Mouse (Mus musculus) E14TG2a.4 (cell line): Measurements from ENCODE around the gene Gm49342.
"Not testable (repeated sequence)": the region's sequence is repeated elsewhere in the genome, so short reads cannot be mapped to it uniquely, and the experiment has no call there.

Experiments used
- H3K27me3 ChIP-seq: 2 replicates; pipeline ENCODE4 v1.6.1; 2014; ENCODE audit warnings: low read length, control low read depth; ENCODE audit not compliant: insufficient read depth
- H3K36me3 ChIP-seq: 2 replicates; pipeline ENCODE4 v1.6.1; 2014; ENCODE audit warnings: low read length, control low read depth; ENCODE audit not compliant: insufficient read depth
- H3K4me1 ChIP-seq: replicated peaks from 2 replicates; pipeline ENCODE4 v1.6.1; 2014; ENCODE audit warnings: low read depth, low read length, control low read depth
- H3K4me3 ChIP-seq: replicated peaks from 2 replicates; pipeline ENCODE4 v1.5.1; 2014; ENCODE audit warnings: mild to moderate bottlenecking, low read length
- H3K9me3 ChIP-seq: 2 replicates; pipeline ENCODE4 v1.6.1; 2014; ENCODE audit warnings: low read length, control low read depth
- CTCF ChIP-seq: conservative IDR thresholded peaks from 2 replicates; pipeline ENCODE4 v1.5.1; 2014; ENCODE audit warnings: low read length
- NANOG ChIP-seq: IDR thresholded peaks from 2 replicates; pipeline ENCODE4 v1.6.1; 2014; ENCODE audit warnings: borderline replicate concordance, low read length, mixed read lengths
- POU5F1 ChIP-seq: IDR thresholded peaks from 2 replicates; pipeline ENCODE4 v1.6.1; 2014; ENCODE audit warnings: low read length, borderline replicate concordance

Gene Gm49342

DNA sequence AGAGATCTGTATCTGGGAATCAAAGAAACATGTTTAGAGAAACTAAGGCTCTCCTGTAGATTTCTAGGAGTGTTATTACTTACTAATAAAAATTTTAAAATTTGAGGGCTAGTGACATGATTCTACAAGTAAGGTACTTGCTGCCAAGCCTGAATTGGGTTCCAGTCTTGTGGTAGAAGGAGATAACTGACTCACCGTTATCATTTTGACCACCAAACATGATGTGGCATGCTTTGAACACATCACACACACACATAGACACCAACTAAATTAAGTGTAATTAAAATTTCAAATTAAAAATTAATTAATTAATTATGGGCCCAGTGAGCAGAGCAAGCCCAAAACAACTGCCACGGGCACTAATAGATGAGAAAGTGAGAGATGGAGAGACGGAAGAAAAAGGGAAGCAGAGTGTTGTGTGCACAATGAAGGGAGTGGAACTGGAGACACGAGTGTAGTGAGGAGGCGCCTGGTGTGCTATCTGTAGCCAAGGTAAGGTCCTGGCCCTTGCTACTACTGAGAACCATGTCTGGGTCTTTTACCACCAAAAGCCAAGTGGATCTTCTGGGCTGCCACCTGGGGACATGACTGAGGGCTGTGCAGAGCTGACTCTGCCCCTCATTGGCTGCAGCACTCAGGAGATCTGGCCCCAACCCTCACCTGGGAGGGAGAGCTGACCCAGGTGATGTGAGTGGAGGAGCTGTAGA is 14.1 kb downstream of the Gm49342 start:
- not testable (repeated sequence) for H3K27me3 ChIP-seq, H3K4me1 ChIP-seq, H3K36me3 ChIP-seq, H3K4me3 ChIP-seq
- H3K9me3 ChIP-seq = peaks cover 12% of the 10 kb centered on the region

DNA sequence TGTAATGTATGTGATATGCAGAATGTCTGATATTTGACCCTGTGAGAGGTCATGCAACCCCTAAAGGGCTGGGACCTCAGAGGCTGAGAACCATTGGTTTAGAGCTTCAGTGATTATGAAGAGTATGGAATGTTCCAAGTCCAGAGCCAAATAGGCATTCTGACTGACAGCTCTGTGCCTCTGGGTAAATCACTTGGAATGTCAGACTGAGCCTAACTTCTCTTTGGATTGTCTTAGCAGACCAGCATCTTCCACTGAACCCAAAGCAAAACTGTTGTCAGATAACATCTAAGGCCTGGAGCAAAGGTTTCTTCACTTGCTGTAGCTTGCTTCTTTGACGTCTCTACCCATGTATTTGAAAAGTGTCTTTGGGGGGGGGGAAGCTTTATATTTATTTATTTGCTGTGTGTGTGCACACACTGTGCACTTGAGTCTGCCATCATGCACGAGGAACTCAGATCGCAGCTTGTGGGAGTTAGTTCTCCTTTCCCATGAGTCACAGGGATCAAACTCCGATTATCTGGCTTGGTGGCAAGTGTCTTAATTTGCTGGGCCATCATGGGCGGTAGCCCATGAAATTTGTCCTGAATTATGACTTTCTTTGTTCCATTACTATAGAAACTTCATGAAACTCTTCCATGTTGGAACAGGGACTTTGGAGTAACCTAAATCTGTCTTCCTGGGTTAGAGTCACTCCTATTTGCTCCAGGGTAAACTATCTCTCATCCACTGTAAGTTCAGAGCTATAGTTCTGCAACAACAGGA is 24.1 kb downstream of the Gm49342 start:
- H3K4me3 ChIP-seq = no peak overlapping the region
- H3K4me1 ChIP-seq = peaks cover 42% of the 10 kb centered on the region
- TF ChIP-seq NANOG (no peak), CTCF (no peak), POU5F1 (no peak)
- no peaks in the 10 kb centered on the region for H3K27me3 ChIP-seq
- peaks cover 6% of the 10 kb centered on the region for H3K36me3 ChIP-seq
- H3K9me3 ChIP-seq = peaks cover 25% of the 10 kb centered on the region

DNA sequence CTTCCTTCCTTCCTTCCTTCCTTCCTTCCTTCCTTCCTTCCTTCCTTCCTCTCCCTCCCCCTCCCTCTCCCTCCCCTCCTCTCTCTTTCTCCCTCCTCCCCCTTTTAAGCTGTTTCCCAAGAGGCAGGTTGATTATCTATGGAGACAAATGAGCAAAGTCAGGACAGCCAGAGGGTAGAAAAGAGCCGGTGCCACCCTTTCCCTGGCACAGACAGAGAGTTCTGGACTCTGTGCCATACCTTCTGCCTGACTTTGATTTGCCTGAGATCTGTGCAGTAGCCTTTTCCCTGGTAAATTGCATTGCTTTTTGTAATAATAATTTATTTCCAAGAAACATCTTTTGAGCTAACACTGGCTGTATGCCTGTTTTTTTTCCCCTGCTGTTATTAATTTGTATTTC is 24.7 kb downstream of the Gm49342 start:
- TF ChIP-seq POU5F1 (no peak), CTCF (no peak), NANOG (no peak)
- Histone ChIP-seq H3K27me3 (no peaks in the 10 kb centered on the region), H3K4me1 (peaks cover 42% of the 10 kb centered on the region), H3K4me3 (no peak overlapping the region), H3K36me3 (peaks cover 1% of the 10 kb centered on the region), H3K9me3 (peaks cover 22% of the 10 kb centered on the region)

DNA sequence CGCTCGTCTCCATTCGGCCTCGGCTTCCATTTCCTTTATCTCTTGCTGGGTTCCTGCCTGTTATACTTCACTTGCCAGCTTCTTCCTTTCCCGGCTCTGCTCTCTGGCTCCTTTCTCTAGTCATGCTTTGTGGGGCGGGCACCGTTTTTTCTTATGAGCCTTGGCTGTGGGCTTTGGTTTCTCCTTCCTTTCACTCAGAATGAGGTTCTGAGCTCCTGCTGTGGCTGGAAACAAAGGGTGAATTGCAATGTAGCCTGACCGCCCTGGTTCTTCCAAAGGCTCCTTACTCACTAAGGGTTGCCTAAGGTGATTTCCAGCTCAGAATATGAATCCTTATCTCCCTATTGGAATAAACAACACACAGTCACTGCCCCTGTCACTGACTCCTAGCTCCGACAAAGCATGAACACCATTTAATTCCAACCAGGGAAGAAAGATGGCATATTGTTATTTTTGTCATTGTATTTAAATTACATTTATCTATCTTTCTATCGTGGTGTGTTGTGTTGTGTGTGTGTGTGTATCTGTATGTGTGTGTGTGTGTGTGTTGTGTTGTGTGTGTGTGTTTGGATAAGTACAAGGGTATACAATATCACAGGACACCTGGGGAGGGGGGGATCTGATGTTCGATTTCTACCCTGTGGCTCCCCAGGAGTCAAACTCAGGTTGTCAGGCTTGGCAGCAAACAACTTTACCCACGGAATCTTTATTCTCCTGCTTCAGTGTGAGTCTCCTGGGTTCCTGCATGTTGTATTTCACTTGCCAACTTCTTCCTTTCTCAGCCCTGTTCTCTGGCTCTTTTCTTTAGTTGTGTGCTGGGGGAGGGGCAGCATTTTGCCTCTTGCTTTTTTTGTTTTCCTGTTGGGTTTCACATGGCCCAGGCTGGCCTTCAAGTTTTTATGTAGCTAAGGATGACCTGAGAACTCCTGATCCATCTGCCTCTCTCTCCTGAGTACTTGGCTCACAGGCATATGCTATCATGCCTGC is 25.5 kb downstream of the Gm49342 start:
- no peaks in the 10 kb centered on the region for H3K36me3 ChIP-seq
- peaks cover 42% of the 10 kb centered on the region for H3K4me1 ChIP-seq
- H3K4me3 ChIP-seq = no peak overlapping the region
- no peaks in the 10 kb centered on the region for H3K27me3 ChIP-seq
- 0 out of 2 replicates have a peak, but pooled peaks have one; percentile 20 for TF ChIP-seq NANOG
- no peak for TF ChIP-seq POU5F1
- peaks cover 22% of the 10 kb centered on the region for H3K9me3 ChIP-seq

DNA sequence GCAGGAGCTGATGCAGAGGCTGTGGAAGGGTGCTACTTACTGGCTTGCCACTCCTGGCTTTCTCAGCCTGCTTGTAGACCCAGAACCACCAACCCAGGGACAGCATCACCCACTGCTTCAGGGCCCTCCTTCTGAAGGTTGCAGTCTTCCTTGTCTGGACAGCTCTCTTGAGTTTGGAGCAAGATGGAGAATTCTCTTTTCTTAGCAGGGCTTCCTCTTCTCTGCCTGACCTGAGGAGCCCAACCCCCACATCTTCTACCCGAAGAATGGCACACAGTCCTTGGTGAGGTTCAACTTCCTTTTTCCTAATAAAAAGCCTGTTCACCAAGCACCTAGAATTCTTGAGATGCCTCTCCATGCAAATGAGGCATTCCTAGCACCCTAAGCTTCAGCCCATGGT is 26.5 kb downstream of the Gm49342 start:
- Histone ChIP-seq H3K27me3 (no peaks in the 10 kb centered on the region), H3K4me1 (peaks cover 42% of the 10 kb centered on the region), H3K36me3 (no peaks in the 10 kb centered on the region), H3K4me3 (no peak overlapping the region), H3K9me3 (peaks cover 22% of the 10 kb centered on the region)
- TF ChIP-seq CTCF = no peak
- TF ChIP-seq POU5F1 = no peak
- no peak for TF ChIP-seq NANOG

DNA sequence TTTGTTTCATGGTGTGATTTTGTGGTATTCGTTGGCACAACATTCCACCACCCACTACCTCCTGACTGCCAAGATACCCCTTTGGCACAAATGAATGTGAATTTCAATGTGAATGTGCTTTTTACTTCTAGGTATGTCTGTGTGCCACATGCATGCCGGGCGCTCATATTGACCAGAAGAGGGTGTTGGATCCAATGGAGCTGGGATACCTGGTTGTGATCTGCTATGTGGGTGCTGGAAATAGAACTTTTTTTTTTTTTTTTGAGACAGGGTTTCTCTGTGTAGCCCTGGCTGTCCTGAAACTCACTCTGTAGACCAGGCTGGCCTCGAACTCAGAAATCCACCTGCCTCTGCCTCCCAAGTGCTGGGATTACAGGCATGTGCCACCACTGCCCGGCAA is 28.7 kb downstream of the Gm49342 start:
- H3K36me3 ChIP-seq, H3K4me3 ChIP-seq, H3K27me3 ChIP-seq: not testable (repeated sequence)
- Histone ChIP-seq H3K4me1 (peaks cover 50% of the 10 kb centered on the region), H3K9me3 (peaks cover 22% of the 10 kb centered on the region)
- TF ChIP-seq CTCF = peak; percentile 27

DNA sequence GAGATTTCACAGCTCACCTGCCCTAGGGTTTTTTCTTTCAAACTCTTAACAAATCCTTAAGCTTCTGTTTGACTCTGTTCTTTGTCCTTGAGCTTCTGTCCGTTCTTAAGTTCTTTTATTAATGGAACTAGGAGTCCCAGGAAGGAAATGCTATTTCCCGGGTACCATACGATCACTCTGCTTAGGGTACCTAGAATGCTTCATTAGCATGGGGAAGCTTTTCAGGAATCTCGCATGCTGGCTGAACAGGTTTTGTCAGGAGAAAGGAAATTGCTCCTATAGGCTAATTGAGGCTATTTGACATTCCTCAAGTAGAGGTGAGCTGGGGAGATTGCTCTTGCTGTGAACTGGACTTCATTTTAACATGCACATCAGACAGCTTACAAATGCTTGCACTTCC is 29.4 kb downstream of the Gm49342 start:
- H3K9me3 ChIP-seq = peaks cover 15% of the 10 kb centered on the region; the same call in 1 of the 2 replicates
- no peak overlapping the region for H3K4me3 ChIP-seq
- no peak for TF ChIP-seq POU5F1
- TF ChIP-seq NANOG = no peak; the same call in 1 of the 2 replicates
- no peak for TF ChIP-seq CTCF
- peaks cover 43% of the 10 kb centered on the region for H3K4me1 ChIP-seq
- H3K36me3 ChIP-seq = no peaks in the 10 kb centered on the region
- no peaks in the 10 kb centered on the region for H3K27me3 ChIP-seq

DNA sequence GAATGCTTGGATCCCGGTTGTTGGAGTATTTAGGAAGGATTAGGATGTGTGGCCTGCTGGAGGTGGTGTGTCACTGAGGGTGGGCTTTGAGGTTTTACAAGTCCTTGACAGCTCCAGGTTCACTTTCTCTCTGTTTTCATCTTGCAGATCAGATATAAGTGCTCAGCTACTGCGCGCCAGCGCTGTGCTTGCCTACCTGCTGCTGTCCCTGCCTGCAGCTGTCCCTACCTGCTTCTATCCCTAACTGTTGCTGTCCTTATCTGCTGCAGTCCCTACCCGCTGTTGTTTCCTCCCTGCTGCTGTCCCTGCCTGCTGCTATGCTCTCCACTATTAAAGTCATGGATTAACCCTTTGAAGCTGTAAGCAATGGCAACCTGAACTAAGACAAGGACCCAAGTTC is 30.7 kb downstream of the Gm49342 start:
- Histone ChIP-seq H3K4me3 (no peak overlapping the region), H3K4me1 (peaks cover 50% of the 10 kb centered on the region), H3K9me3 (peaks cover 15% of the 10 kb centered on the region; the same call in 1 of the 2 replicates), H3K27me3 (no peaks in the 10 kb centered on the region), H3K36me3 (no peaks in the 10 kb centered on the region)
- TF ChIP-seq CTCF (no peak), NANOG (no peak), POU5F1 (no peak)
